Mouse (Mus musculus): ENCODE data around the gene Gm2056. TPM values are rescaled to one million over a fixed set of nuclear protein-coding genes. Genes with fewer than 3 reads are reported as not detected.
"Not testable (repeated sequence)": the region's sequence is repeated elsewhere in the genome, so short reads cannot be mapped to it uniquely, and the experiment has no call there.

Gm2056 gene
- not detected in 2 replicates for polyA plus RNA-seq (2016; fragmentation: Nextera tagmentation; extraction: Ambion mirVana)

GRCm38 (mm10) chr12:88026704-88027103 is at the start of gene Gm2056:
Gene Gm2056, plus strand, starts transcription at chr12:88027004.
- not testable (repeated sequence) for H3K27me3 ChIP-seq (ENCODE audit: low read depth, poor library complexity, severe bottlenecking)
- WGBS = 93% methylated on average over 1 of the region's 1 CpGs

GRCm38 (mm10) chr12:87984000-87984399 is 42.8 kb upstream of the Gm2056 start:
- not testable (repeated sequence) for H3K27ac ChIP-seq (replicated peaks); H3K9me3 ChIP-seq (replicated peaks); DNase-seq (ENCODE audit: low spot score); H3K36me3 ChIP-seq; H3K27me3 ChIP-seq (ENCODE audit: low read depth, poor library complexity, severe bottlenecking); H3K4me3 ChIP-seq; H3K4me1 ChIP-seq

More at GRCm38 (mm10) chr12:88026704-88027103, at the start of gene Gm2056:
- DNase-seq (ENCODE audit: low spot score); H3K4me1 ChIP-seq; H3K4me3 ChIP-seq; H3K27ac ChIP-seq (replicated peaks); H3K36me3 ChIP-seq: not testable (repeated sequence)
- H3K9me3 ChIP-seq (replicated peaks) = peaks cover 13% of the 10 kb centered on the region

- not testable (repeated sequence) for H3K27ac ChIP-seq (replicated peaks); H3K4me1 ChIP-seq; DNase-seq (ENCODE audit: low spot score); H3K9me3 ChIP-seq (replicated peaks); H3K27me3 ChIP-seq (ENCODE audit: low read depth, poor library complexity, severe bottlenecking); H3K4me3 ChIP-seq; H3K36me3 ChIP-seq
- WGBS = 83% methylated on average over 3 of the region's 3 CpGs
Measured at GRCm38 (mm10) chr12:88004118-88004517, 22.7 kb upstream of the Gm2056 start.

- 86% methylated on average over 1 of the region's 1 CpGs for WGBS
- H3K4me3 ChIP-seq; H3K27me3 ChIP-seq (ENCODE audit: low read depth, poor library complexity, severe bottlenecking); H3K36me3 ChIP-seq; H3K9me3 ChIP-seq (replicated peaks); DNase-seq (ENCODE audit: low spot score); H3K4me1 ChIP-seq; H3K27ac ChIP-seq (replicated peaks): not testable (repeated sequence)
Measured at GRCm38 (mm10) chr12:88011548-88011947, 15.3 kb upstream of the Gm2056 start, which contains the start of gene Gm2075. Gene Gm2075, plus strand, starts transcription at chr12:88011848.

GRCm38 (mm10) chr12:88018671-88019070 is 8.1 kb upstream of the Gm2056 start, which contains the start of gene Gm6803:
Gene Gm6803, minus strand, starts transcription at chr12:88018771.
- not testable (repeated sequence) for DNase-seq (ENCODE audit: low spot score)
- WGBS = 75% methylated on average over 2 of the region's 2 CpGs

GRCm38 (mm10) chr12:88032250-88032649 is 5.4 kb downstream of the Gm2056 start:
- peaks cover 34% of the 10 kb centered on the region for H3K9me3 ChIP-seq (replicated peaks)
- WGBS = 93% methylated on average over 5 of the region's 5 CpGs
- not testable (repeated sequence) for H3K27me3 ChIP-seq (ENCODE audit: low read depth, poor library complexity, severe bottlenecking); H3K4me1 ChIP-seq; DNase-seq (ENCODE audit: low spot score); H3K4me3 ChIP-seq; H3K27ac ChIP-seq (replicated peaks); H3K36me3 ChIP-seq

More at GRCm38 (mm10) chr12:88018671-88019070, 8.1 kb upstream of the Gm2056 start, which contains the start of gene Gm6803:
- not testable (repeated sequence) for H3K4me3 ChIP-seq; H3K36me3 ChIP-seq; H3K27ac ChIP-seq (replicated peaks); H3K27me3 ChIP-seq (ENCODE audit: low read depth, poor library complexity, severe bottlenecking); H3K9me3 ChIP-seq (replicated peaks); H3K4me1 ChIP-seq

GRCm38 (mm10) chr12:88039062-88039461 is 12.3 kb downstream of the Gm2056 start:
- H3K9me3 ChIP-seq (replicated peaks) = peaks cover 20% of the 10 kb centered on the region
- H3K36me3 ChIP-seq; H3K4me3 ChIP-seq; H3K27me3 ChIP-seq (ENCODE audit: low read depth, poor library complexity, severe bottlenecking); H3K4me1 ChIP-seq; H3K27ac ChIP-seq (replicated peaks); DNase-seq (ENCODE audit: low spot score): not testable (repeated sequence)

- not testable (repeated sequence) for H3K4me1 ChIP-seq; H3K4me3 ChIP-seq; DNase-seq (ENCODE audit: low spot score); H3K27me3 ChIP-seq (ENCODE audit: low read depth, poor library complexity, severe bottlenecking); H3K27ac ChIP-seq (replicated peaks); H3K36me3 ChIP-seq
- H3K9me3 ChIP-seq (replicated peaks) = peaks cover 13% of the 10 kb centered on the region
- 91% methylated on average over 1 of the region's 1 CpGs for WGBS
Measured at GRCm38 (mm10) chr12:88039703-88040102, 12.9 kb downstream of the Gm2056 start.

GRCm38 (mm10) chr12:88045226-88045625 is 18.4 kb downstream of the Gm2056 start:
- H3K4me3 ChIP-seq; H3K36me3 ChIP-seq; H3K4me1 ChIP-seq; DNase-seq (ENCODE audit: low spot score); H3K27ac ChIP-seq (replicated peaks); H3K27me3 ChIP-seq (ENCODE audit: low read depth, poor library complexity, severe bottlenecking); H3K9me3 ChIP-seq (replicated peaks): not testable (repeated sequence)
- 62% methylated on average over 1 of the region's 1 CpGs for WGBS

Other genes starting within 250 kb of the Gm2056 start
- not detected in 2 replicates for gene Gm21936, start 231.5 kb upstream of the Gm2056 start, polyA plus RNA-seq (2016; fragmentation: Nextera tagmentation; extraction: Ambion mirVana)
- gene BB287469, start 210.4 kb upstream of the Gm2056 start, polyA plus RNA-seq (2016; fragmentation: Nextera tagmentation; extraction: Ambion mirVana) = not detected in 2 replicates
- not detected in 2 replicates for gene Gm2001, start 184.7 kb upstream of the Gm2056 start, polyA plus RNA-seq (2016; fragmentation: Nextera tagmentation; extraction: Ambion mirVana)
- not detected in 2 replicates for gene Gm2016, start 152.9 kb upstream of the Gm2056 start, polyA plus RNA-seq (2016; fragmentation: Nextera tagmentation; extraction: Ambion mirVana)
- not detected in 2 replicates for gene Gm2022, start 131.6 kb upstream of the Gm2056 start, polyA plus RNA-seq (2016; fragmentation: Nextera tagmentation; extraction: Ambion mirVana)
- gene Gm2035, start 107.1 kb upstream of the Gm2056 start, polyA plus RNA-seq (2016; fragmentation: Nextera tagmentation; extraction: Ambion mirVana) = not detected in 2 replicates
- gene Gm2042, start 72.9 kb upstream of the Gm2056 start, polyA plus RNA-seq (2016; fragmentation: Nextera tagmentation; extraction: Ambion mirVana) = not detected in 2 replicates
- not detected in 2 replicates for gene Gm2075, start 15.2 kb upstream of the Gm2056 start, polyA plus RNA-seq (2016; fragmentation: Nextera tagmentation; extraction: Ambion mirVana)
- not detected in 2 replicates for gene Gm6803, start 8.2 kb upstream of the Gm2056 start, polyA plus RNA-seq (2016; fragmentation: Nextera tagmentation; extraction: Ambion mirVana)
- not detected in 2 replicates for gene Gm16368, start 56.7 kb downstream of the Gm2056 start, polyA plus RNA-seq (2016; fragmentation: Nextera tagmentation; extraction: Ambion mirVana)
- gene Gm10436, start 155.1 kb downstream of the Gm2056 start, polyA plus RNA-seq (2016; fragmentation: Nextera tagmentation; extraction: Ambion mirVana) = not detected in 2 replicates
- not detected in 2 replicates for gene Gm8332, start 223.1 kb downstream of the Gm2056 start, polyA plus RNA-seq (2016; fragmentation: Nextera tagmentation; extraction: Ambion mirVana)
- gene Gm5662, start 247.5 kb downstream of the Gm2056 start, polyA plus RNA-seq (2016; fragmentation: Nextera tagmentation; extraction: Ambion mirVana) = not detected in 2 replicates